Mouse (Mus musculus) brain, embryonic 14.5 days (tissue): Measurements from ENCODE around the gene Slc35e4. TPM values are rescaled to one million over a fixed set of nuclear protein-coding genes. Genes with fewer than 3 reads are reported as not detected.
"Not testable (repeated sequence)": the region's sequence is repeated elsewhere in the genome, so short reads cannot be mapped to it uniquely, and the experiment has no call there.

Experiments
- DNase-seq: peaks from one replicate; pipeline ENCODE4 v3.0.0-alpha.2; 2011; ENCODE audit warnings: low read depth
- CTCF ChIP-seq: fragments of 200-500 bp; IDR thresholded peaks from 2 replicates; pipeline ENCODE4 v1.5.1; 2012; ENCODE audit warnings: inconsistent platforms, mild to moderate bottlenecking, moderate library complexity, borderline replicate concordance; ENCODE audit not compliant: insufficient read depth, insufficient read length; ENCODE audit errors: extremely low read depth
- POLR2A ChIP-seq: fragments of 200-500 bp; IDR thresholded peaks from 2 replicates; pipeline ENCODE4 v1.6.1; 2012; ENCODE audit warnings: mild to moderate bottlenecking, inconsistent platforms, borderline replicate concordance; ENCODE audit not compliant: poor library complexity, insufficient read depth, insufficient read length, severe bottlenecking; ENCODE audit errors: extremely low read depth
- polyA plus RNA-seq: library from polyadenylated mRNA; depleted of rRNA; stranded (reverse); fragments of >200 nt; gene quantifications from 2 replicates; pipeline ENCODE4 v1.2.3, GENCODE M21; 2012; rRNA removed

Gene Slc35e4
- 13.2 and 13.5 TPM in 2 replicates for polyA plus RNA-seq

- TF ChIP-seq CTCF: peak; percentile 95
- TF ChIP-seq POLR2A: no peak
- DNase-seq: peak; percentile 90
Observed at GRCm38 (mm10) chr11:3914109-3914840, at the start of gene Slc35e4. TSS of gene Slc35e4 (minus strand) at chr11:3914664.

DNA sequence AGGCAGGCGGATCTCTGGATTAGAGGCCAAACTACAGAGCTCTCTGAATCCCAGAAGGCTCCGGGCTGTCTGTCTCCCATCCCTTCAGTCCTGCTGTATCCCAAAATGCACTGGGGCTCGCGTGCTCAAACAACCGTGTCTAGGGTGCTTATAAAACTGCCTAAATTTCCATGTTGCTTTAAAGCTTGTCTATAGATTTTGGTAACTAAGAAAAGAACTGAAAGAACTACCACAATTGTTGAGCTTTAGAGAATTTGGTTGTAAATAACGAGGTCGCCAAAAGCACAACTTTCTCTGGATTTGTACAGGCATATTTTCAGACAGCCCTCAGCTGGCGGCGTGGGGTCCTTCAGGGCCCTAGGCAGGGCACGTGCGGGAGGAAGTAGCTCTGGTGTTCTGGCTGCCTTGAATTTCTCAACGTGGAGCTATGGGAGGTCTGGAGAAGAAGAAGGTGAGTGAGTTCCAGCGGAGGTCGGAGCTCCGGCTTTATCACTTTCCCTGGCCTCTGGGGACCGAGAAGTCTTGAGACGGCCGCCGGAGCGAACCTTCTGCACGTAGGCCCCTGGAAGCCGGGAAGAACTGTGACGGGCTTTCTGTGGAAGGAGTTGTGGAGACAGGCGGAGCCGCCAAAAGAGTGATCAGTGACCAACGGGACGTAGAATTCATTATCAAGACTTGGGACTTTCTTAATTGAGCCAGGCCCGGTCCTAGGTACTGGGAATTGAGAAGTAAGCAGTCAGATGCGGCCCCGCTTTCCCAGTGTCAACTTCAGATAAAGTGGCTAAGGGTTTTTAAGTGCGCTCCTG is 49.3 kb upstream of the Slc35e4 start, which contains the start of gene Pes1:
TSS of gene Pes1 (plus strand) at position 366 of the 806 bp plus-strand sequence.
- no peak for TF ChIP-seq CTCF
- peak; percentile 26; the same call in 1 of the 2 replicates for TF ChIP-seq POLR2A
- peak; percentile 97 for DNase-seq

- TF ChIP-seq CTCF: no peak
- no peak for TF ChIP-seq POLR2A
- no peak for DNase-seq
Observed at GRCm38 (mm10) chr11:3963155-3963554, 48.7 kb upstream of the Slc35e4 start.

DNA sequence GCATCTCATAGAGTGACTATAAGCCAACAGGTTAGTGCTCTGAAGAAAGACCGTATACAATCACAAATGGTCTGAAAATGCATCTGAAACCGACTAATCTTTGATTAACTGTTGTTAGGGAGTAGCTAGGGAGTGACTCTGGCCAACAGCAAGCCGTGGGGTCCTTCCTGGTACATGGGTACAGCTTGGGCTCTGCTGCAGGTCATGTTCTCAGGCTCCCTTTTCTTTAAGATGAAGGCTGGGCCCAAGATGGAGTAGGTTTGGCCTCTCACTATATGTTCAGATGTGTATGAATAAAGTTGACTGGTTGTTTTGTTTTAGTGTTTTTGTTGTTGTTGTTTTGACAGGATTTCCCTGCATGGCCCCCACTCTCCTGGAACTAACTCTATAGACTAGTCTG is 47.3 kb upstream of the Slc35e4 start:
- TF ChIP-seq CTCF (no peak), POLR2A (no peak)
- no peak for DNase-seq

DNA sequence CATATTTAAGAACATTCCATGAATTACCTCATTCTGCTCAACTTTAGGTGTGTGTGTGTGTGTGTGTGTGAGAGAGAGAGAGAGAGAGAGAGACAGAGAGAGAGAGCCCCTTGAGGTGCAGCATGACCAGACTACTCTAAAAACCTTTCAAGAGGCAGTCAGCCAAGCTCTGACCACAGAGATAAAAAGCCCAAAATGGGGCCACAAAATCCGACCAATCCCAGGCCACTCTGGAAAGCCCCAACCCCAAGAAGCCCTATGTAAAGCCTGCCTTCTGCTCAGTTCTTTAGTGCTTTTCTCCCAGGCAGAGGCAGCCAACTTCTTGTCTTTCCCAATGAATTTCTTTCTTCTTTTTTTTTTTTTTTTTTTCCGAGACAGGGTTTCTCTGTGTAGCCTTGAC is 46.4 kb upstream of the Slc35e4 start:
- no peak for DNase-seq
- no peak for TF ChIP-seq CTCF

- DNase-seq: not testable (repeated sequence)
Observed at GRCm38 (mm10) chr11:3955371-3955770, 40.9 kb upstream of the Slc35e4 start.

GRCm38 (mm10) chr11:3954876-3955275 is 40.4 kb upstream of the Slc35e4 start:
- DNase-seq: not testable (repeated sequence)

DNA sequence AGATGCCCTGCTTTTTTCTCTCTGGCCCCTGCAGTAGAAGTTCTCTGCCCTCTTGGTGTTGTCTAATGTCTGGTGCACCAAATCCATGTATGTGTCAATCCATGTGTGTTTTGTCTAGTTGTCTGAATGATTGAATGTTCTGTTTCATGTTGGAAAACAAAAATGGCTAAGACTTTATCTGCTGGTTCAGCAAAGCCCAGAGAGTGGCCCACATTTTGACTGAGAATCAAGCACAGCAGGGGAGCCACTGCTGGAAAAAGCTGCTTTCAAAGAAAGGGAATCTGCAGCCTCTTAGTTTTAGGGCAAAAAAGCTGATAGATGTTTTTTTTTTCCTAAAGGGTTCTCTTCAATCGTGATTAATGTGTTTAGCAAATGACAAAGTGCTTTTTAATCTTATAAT is 31.9 kb upstream of the Slc35e4 start:
- DNase-seq: no peak
- TF ChIP-seq POLR2A (no peak), CTCF (no peak)

DNA sequence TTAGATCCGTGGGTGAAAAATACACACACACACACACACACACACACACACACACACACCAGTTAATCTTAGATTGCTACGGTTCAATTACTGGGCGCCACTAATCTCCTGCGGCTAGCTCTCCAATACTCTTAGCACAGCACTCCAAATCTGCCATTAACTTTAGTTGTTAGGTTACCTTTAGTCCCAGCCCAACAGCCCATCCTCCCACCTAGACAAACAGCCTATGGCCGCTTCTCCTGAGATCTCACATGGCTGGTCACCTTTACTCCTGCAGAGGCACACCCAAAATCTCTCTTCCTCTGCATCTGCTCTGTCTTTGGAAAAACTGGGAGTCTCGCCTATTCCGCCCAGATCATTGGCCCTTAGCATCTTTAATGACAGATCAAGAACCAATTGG is 26.9 kb upstream of the Slc35e4 start:
- no peak for DNase-seq

DNA sequence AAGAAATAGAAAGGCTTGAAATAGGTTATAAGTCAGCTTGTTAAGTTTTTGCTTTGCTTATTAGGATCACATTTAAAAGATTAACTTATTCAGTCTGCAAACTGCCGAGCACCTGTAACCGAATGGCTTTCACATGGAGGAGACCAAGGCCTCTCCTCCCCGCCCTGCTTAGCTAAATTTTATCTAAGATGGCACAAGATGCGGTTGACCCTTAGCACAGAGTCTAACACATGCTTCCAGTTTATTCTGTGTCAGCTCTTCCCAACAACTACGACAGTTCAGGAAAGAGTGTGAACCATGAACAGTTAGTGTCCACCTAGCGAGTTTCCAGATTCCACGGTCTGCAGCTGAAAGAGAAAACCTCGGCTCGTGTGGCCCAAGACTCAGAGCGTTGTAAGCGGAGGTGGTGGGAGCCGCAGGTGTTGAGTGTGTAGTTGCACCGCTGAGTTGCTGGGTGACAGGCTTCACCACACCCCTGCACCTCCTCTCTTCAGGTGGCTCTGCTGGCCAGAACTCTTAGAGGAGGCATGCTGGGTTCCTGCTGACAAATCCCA is 22.9 kb upstream of the Slc35e4 start:
- TF ChIP-seq CTCF (no peak), POLR2A (no peak)
- DNase-seq: no peak

More for the DNA sequence above, 26.9 kb upstream of the Slc35e4 start:
- no peak for TF ChIP-seq CTCF
- TF ChIP-seq POLR2A: no peak

- no peak for TF ChIP-seq CTCF
- TF ChIP-seq POLR2A: no peak
- peak; percentile 80 for DNase-seq
Observed at GRCm38 (mm10) chr11:3936318-3936717, 21.9 kb upstream of the Slc35e4 start.

GRCm38 (mm10) chr11:3935135-3935534 is 20.7 kb upstream of the Slc35e4 start:
- no peak for TF ChIP-seq CTCF
- no peak for TF ChIP-seq POLR2A
- no peak for DNase-seq
